Mouse (Mus musculus): ENCODE results near the gene Olfr368.
A peak's percentile ranks its signal among the peaks of the same experiment; 100 is the strongest.

Gene Olfr368

GRCm38 (mm10) chr2:37326215-37326614 is at the start of gene Olfr368:
Olfr368 (plus strand) TSS chr2:37326515.
- DNase-seq (ENCODE audit: low spot score in 2 of 2), result no peak

- DNase-seq (ENCODE audit: low spot score in 2 of 2), result no peak
These were observed 7.0 kb downstream of the Olfr368 start for GRCm38 (mm10) chr2:37333321-37333720.

- DNase-seq (ENCODE audit: low spot score in 2 of 2), result no peak
These were observed 12.3 kb downstream of the Olfr368 start for GRCm38 (mm10) chr2:37338497-37339187.

- no peak for DNase-seq (ENCODE audit: low spot score in 2 of 2)
These were observed 25.4 kb downstream of the Olfr368 start for GRCm38 (mm10) chr2:37351671-37352070.

- DNase-seq (ENCODE audit: low spot score in 2 of 2), result no peak
These were observed 29.3 kb downstream of the Olfr368 start for GRCm38 (mm10) chr2:37355571-37355970.

GRCm38 (mm10) chr2:37358633-37359540 is 32.6 kb downstream of the Olfr368 start, which contains the start of gene Pdcl:
Pdcl (minus strand) TSS chr2:37359332.
- DNase-seq (ENCODE audit: low spot score in 2 of 2), result peak; percentile 76 to 81

GRCm38 (mm10) chr2:37359908-37360307 is 33.6 kb downstream of the Olfr368 start:
- no peak for DNase-seq (ENCODE audit: low spot score in 2 of 2)

GRCm38 (mm10) chr2:37370651-37371050 is 44.3 kb downstream of the Olfr368 start:
- DNase-seq (ENCODE audit: low spot score in 2 of 2), result no peak

DNA sequence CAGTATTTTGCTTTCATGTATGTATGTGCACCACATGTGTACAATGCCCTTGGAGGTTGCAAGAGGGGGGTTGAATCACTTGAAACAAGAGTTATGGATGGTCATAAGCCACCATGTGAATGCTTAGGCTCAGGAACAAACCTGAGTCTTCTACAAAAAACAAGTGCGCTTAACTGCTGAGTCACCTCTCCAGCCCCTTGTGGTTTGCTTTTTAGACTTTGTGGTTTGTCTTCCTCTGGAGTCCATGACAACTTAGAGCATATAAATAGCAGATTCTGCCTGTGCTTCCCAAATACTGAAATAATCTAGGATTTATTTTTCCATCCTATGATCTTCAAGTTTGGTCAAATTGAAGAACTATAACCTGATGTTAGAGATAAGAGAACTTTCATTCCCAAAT is 49.7 kb downstream of the Olfr368 start:
- DNase-seq (ENCODE audit: low spot score in 2 of 2), result no peak

GRCm38 (mm10) chr2:37380189-37380588 is 53.9 kb downstream of the Olfr368 start:
- peak; percentile 14 to 60 for DNase-seq (ENCODE audit: low spot score in 2 of 2)
